Mouse (Mus musculus) kidney, adult 2 months (tissue): ENCODE measurements around the gene Rap1gap2.

ENCODE experiments used
- CTCF ChIP-seq: fragments of 200-500 bp; conservative IDR thresholded peaks from 2 replicates; pipeline ENCODE4 v1.5.1; 2011; ENCODE audit warnings: low read depth, mild to moderate bottlenecking, control low read depth, low read length, moderate library complexity, mixed read lengths; ENCODE audit not compliant: insufficient read depth, insufficient read length
- POLR2A ChIP-seq: fragments of 200-500 bp; IDR thresholded peaks from one replicate; pipeline ENCODE4 v1.6.1; 2011; ENCODE audit warnings: low read depth, low read length, control low read depth

DNA sequence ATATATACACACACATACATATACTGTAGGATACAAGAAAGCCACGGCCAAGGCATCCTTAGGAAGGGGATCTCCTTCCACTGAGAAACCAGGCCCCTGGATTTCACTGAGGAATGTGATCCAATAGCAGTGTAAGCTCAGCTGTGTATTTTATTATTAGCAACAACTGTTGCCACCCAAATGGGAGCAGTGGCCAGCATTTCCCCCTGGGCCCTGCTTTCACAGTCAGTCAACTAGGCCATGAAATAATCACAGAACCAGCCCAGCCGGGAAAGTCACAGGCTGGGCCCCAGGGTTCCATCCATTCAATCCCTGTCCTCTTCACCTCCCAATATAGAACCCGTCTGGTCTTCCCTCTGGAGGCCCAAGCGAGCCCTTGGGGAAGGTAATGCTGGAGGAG, 162.2 kb downstream of the Rap1gap2 start:
- no peak for TF ChIP-seq CTCF
- no peak for TF ChIP-seq POLR2A
